Mouse (Mus musculus) monocyte, adult 5-6 weeks (primary cell): ENCODE results near the gene Cbfb. TPM values are rescaled to one million over a fixed set of nuclear protein-coding genes. Genes with fewer than 3 reads are reported as not detected.

Source experiments
- ATAC-seq: fragments of 153-309, 156-312 bp; replicated peaks from 2 replicates; pipeline ENCODE4 v1.8.0; 2017; ENCODE audit warnings: mild to moderate bottlenecking; ENCODE audit not compliant: low TSS enrichment, insufficient number of reproducible peaks, severe bottlenecking, poor library complexity, low FRiP score
- total RNA-seq: library from RNA; stranded (forward); fragments of 200-1000, 200-491, 200-594 nt; gene quantifications from 3 replicates; pipeline ENCODE4 v1.2.3, GENCODE M21; 2017

Cbfb gene
- total RNA-seq, 1 experiment from 2014 or later: 167 TPM

DNA sequence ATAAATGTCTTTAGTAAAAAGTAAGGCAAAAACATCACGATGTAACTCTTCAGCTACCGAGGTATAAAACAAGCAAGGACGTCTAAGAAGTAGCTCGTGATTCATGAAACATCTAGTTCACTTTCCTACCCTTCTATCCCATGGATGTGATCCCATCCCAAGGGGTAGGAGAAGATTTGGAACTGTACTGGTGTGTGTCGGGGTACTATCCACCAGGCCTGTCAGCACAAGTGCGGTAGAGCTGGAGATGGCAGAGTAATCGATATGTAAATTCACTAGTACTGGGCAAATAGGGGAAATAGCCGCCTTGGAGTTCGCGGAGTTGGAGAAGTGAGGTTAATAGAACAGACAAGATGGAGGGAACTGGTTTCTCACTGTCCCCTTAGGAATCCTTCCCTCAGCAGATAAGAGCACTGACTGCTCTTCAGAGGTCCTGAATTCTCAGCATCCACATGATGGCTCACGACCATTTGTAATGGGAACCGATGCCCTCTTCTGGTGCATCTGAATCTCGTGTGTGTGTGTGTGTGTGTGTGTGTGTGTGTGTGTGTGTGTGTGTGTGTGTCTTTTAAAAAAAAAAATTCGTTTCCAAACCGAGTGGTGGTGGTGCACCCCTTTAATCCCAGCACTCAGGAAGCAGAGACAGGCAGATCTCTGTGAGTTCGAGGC, 92.9 kb downstream of the Cbfb start:
- no peak for ATAC-seq

DNA sequence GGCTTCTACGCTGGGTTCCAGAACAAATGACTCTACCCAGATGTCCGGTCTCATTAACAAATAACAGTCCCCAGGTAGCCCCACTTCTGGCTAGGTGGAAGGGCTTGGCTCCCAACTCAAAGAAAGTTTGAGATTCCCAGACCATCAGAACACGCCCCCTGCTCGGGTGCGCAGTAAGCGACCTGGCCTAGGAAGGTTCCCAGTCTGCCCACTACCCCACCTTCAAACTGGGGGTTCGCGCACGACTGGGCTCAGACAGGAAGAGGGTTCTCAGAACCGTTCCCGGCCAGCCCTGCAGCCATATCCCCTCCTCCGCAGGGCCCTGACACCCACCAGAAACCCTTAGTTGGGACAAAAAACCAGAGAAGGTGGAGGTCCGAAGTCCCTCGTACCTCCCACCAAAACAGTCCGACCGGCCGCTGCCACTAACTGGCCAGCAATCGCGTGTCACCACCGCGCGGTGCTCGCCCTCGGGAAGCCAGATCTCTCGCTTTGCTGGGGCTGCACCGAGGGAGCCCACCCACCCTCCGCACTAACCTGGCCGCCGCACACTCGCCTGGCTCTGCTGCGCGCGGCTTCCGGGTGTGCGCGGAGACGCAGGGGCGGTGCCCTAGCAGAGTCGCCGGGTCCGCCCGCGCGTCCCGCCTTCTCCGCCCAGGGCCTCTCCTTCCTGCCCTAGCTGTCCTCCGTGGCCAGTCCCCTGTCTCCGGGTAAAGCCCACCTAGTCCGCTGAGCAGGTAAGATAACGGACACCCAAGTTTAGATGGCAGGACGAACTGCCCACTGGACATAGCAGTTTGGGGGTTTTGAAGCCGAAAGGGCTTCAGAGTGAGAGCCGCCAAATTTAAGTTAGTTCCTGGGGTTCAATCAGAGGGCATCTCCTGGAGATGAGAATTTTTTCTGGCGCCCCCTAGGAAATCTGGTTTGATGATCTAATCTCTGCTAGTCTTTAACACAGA, 93.8 kb downstream of the Cbfb start, which contains the start of the genes Tradd and Fbxl8:
Gene Tradd, minus strand, starts transcription at position 586 of the 959 bp plus-strand sequence.
Gene Fbxl8, plus strand, starts transcription at position 625 of the 959 bp plus-strand sequence.
- peak; percentile 32; the same call in 1 of the 2 replicates for ATAC-seq

DNA sequence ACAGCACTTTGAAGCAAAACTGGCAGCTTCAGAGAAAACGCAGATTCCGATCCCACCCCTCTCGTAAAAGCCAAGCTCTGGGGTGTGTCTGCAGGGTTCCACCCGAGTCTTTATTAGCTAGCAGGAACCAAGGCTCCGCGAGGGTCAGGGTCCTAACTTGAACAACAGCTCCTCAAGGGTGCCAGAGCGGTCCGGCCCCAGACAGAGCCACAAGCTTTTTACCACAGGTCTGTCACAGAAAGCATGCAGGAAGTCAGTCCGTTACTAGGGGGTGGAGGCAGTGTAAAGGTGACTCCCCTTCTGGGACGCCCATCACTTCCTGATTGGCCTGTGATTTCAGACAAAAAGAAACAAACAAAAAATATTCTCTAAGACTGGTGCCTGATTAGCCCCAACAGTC, 94.7 kb downstream of the Cbfb start:
- peak; percentile 63 for ATAC-seq

DNA sequence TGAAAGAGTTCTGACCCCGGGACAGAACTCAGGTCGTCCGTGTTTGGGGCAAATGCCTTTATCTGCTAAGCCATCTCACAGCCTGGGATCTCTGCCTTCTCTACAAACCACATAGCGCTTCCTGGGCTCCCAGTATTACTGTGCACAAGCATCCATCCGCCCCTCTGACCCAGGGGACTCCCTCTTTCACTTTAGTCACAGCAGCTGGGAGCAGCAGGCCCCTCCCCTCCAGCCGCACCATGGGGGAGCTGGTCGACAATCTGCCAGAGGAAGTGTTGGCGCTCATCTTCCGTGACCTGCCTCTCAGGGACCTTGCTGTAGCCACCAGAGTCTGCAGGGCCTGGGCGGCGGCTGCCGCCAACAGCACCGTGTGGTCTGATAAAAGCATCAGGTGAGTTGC, 96.3 kb downstream of the Cbfb start:
- no peak for ATAC-seq

Other genes starting within 250 kb of the Cbfb start
- gene Ces2e, start 244.4 kb upstream of the Cbfb start, total RNA-seq: not detected in 3 replicates
- not detected in 3 replicates for gene Ces2f, start 223.3 kb upstream of the Cbfb start, total RNA-seq
- not detected in 3 replicates for gene Ces2g, start 209.0 kb upstream of the Cbfb start, total RNA-seq
- gene Ces2h, start 169.8 kb upstream of the Cbfb start, total RNA-seq: not detected in 3 replicates
- not detected in 3 replicates for gene Ces3a, start 122.1 kb upstream of the Cbfb start, total RNA-seq
- not detected in 3 replicates for gene Ces3b, start 86.9 kb upstream of the Cbfb start, total RNA-seq
- gene Ces4a, start 38.9 kb upstream of the Cbfb start, total RNA-seq: not detected in 3 replicates
- 28.8 to 39.0 TPM (median 32.3 TPM) in 3 replicates for gene D230025D16Rik, start 54.5 kb downstream of the Cbfb start, total RNA-seq
- 0.29 TPM in 1 of 3 replicates, not detected in the others for gene B3gnt9, start 84.5 kb downstream of the Cbfb start, total RNA-seq
- gene Tradd, start 93.9 kb downstream of the Cbfb start, total RNA-seq: 16.2 to 28.9 TPM (median 23.3 TPM) in 3 replicates
- 3.6 to 5.0 TPM in 2 of 3 replicates, not detected in the other for gene Fbxl8, start 94.0 kb downstream of the Cbfb start, total RNA-seq
- gene Hsf4, start 99.1 kb downstream of the Cbfb start, total RNA-seq: 0.96 to 2.5 TPM in 2 of 3 replicates, not detected in the other
- gene Nol3, start 105.5 kb downstream of the Cbfb start, total RNA-seq: not detected in 3 replicates
- gene 4931428F04Rik, start 119.2 kb downstream of the Cbfb start, total RNA-seq: 0.64 to 1.3 TPM in 2 of 3 replicates, not detected in the other
- 0.43 to 0.49 TPM in 2 of 3 replicates, not detected in the other for gene Exoc3l, start 125.4 kb downstream of the Cbfb start, total RNA-seq
- gene E2f4, start 127.0 kb downstream of the Cbfb start, total RNA-seq: 19.7 to 52.7 TPM (median 21.0 TPM) in 3 replicates
- 0.21 to 2.5 TPM (median 1.3 TPM) in 3 replicates for gene Elmo3, start 134.9 kb downstream of the Cbfb start, total RNA-seq
- 1.3 to 2.8 TPM (median 1.7 TPM) in 3 replicates for gene Lrrc29, start 155.6 kb downstream of the Cbfb start, total RNA-seq
- gene Tmem208, start 155.7 kb downstream of the Cbfb start, total RNA-seq: 36.6 to 48.0 TPM (median 42.8 TPM) in 3 replicates
- 6.5 to 14.7 TPM (median 8.4 TPM) in 3 replicates for gene Fhod1, start 177.3 kb downstream of the Cbfb start, total RNA-seq
- 0.10 TPM in 1 of 3 replicates, not detected in the others for gene Slc9a5, start 178.2 kb downstream of the Cbfb start, total RNA-seq
- 0.49 TPM in 1 of 3 replicates, not detected in the others for gene Plekhg4, start 202.6 kb downstream of the Cbfb start, total RNA-seq
- gene Kctd19, start 242.8 kb downstream of the Cbfb start, total RNA-seq: 0.32 TPM in 1 of 3 replicates, not detected in the others
- not detected in 3 replicates for gene Lrrc36, start 242.9 kb downstream of the Cbfb start, total RNA-seq